Mouse (Mus musculus) thymus, adult 2 months (tissue): ENCODE results near the gene Fer. TPM values are rescaled to one million over a fixed set of nuclear protein-coding genes. Genes with fewer than 3 reads are reported as not detected.

Experiments
- DNase-seq: peaks from one replicate; pipeline ENCODE4 v3.0.0; 2021
- H3K27ac ChIP-seq: fragments of 200-500 bp; 2 replicates; pipeline ENCODE4 v1.5.1; 2012; ENCODE audit warnings: low read length, control low read depth; ENCODE audit not compliant: control insufficient read depth, insufficient read depth
- H3K27me3 ChIP-seq: fragments of 200-500 bp; 2 replicates; pipeline ENCODE4 v1.6.1; 2012; ENCODE audit warnings: mild to moderate bottlenecking, low read length, moderate library complexity, mixed read lengths; ENCODE audit not compliant: control insufficient read depth, insufficient read depth
- H3K36me3 ChIP-seq: fragments of 200-500 bp; 2 replicates; pipeline ENCODE4 v1.6.1; 2012; ENCODE audit warnings: mild to moderate bottlenecking, low read length, moderate library complexity; ENCODE audit not compliant: control insufficient read depth, insufficient read depth
- H3K4me1 ChIP-seq: fragments of 200-500 bp; replicated peaks from 2 replicates; pipeline ENCODE4 v1.6.1; 2012; ENCODE audit warnings: low read length; ENCODE audit not compliant: control insufficient read depth, insufficient read depth
- H3K4me3 ChIP-seq: fragments of 200-500 bp; 2 replicates; pipeline ENCODE4 v1.5.1; 2012; ENCODE audit warnings: mild to moderate bottlenecking, low read length, control low read depth, moderate library complexity; ENCODE audit not compliant: control insufficient read depth, insufficient read depth
- CTCF ChIP-seq: fragments of 200-500 bp; IDR thresholded peaks from 2 replicates; pipeline ENCODE4 v1.5.1; 2012; ENCODE audit warnings: mild to moderate bottlenecking, control low read depth, low read length, moderate library complexity, borderline replicate concordance; ENCODE audit not compliant: control insufficient read depth, poor library complexity, insufficient read depth; ENCODE audit errors: extremely low read depth
- POLR2A ChIP-seq: fragments of 200-500 bp; IDR thresholded peaks from 2 replicates; pipeline ENCODE4 v1.6.1; 2012; ENCODE audit warnings: mild to moderate bottlenecking, low read length, control low read depth, moderate library complexity; ENCODE audit not compliant: control insufficient read depth, poor library complexity, insufficient read depth; ENCODE audit errors: extremely low read depth
- WGBS: fragments of 180-500 bp; shearing (Covaris S2); methylation state at CpG from one replicate; pipeline ENCODE4 v1.1.7; 2018; 5-methylcytosine and 5-hydroxymethylcytosine counted together
- polyA plus RNA-seq: library from polyadenylated mRNA; depleted of rRNA; stranded (reverse); fragments of >200 nt; gene quantifications from 2 replicates; pipeline ENCODE4 v1.2.3, GENCODE M21; 2012

Gene Fer
- polyA plus RNA-seq, 1 experiment, result 0.69 TPM

GRCm38 (mm10) chr17:64138036-64138717, 275.3 kb downstream of the Fer start:
- H3K27ac ChIP-seq, result no peak overlapping the region
- H3K27me3 ChIP-seq, result no peaks in the 10 kb centered on the region
- DNase-seq, result no peak
- H3K4me1 ChIP-seq, result no peaks in the 10 kb centered on the region
- H3K4me3 ChIP-seq, result no peak overlapping the region
- 95% methylated on average over 8 of the region's 8 CpGs for WGBS
- no peak for TF ChIP-seq CTCF
- no peak for TF ChIP-seq POLR2A
- H3K36me3 ChIP-seq, result no peaks in the 10 kb centered on the region

- DNase-seq, result no peak
Observed at GRCm38 (mm10) chr17:64139231-64139915, 276.5 kb downstream of the Fer start.

GRCm38 (mm10) chr17:64140063-64140850, 277.4 kb downstream of the Fer start:
- Histone ChIP-seq H3K4me1 (no peaks in the 10 kb centered on the region), H3K4me3 (no peak overlapping the region), H3K27me3 (no peaks in the 10 kb centered on the region), H3K36me3 (no peaks in the 10 kb centered on the region), H3K27ac (no peak overlapping the region)
- 96% methylated on average over 18 of the region's 18 CpGs for WGBS
- no peak for DNase-seq
- TF ChIP-seq POLR2A (no peak), CTCF (no peak)

More at GRCm38 (mm10) chr17:64139231-64139915, 276.5 kb downstream of the Fer start:
- WGBS, result 95% methylated on average over 11 of the region's 11 CpGs
- no peak overlapping the region for H3K4me3 ChIP-seq
- no peaks in the 10 kb centered on the region for H3K27me3 ChIP-seq
- no peak overlapping the region for H3K27ac ChIP-seq
- H3K4me1 ChIP-seq, result no peaks in the 10 kb centered on the region
- H3K36me3 ChIP-seq, result no peaks in the 10 kb centered on the region
- TF ChIP-seq POLR2A (no peak), CTCF (no peak)

- H3K36me3 ChIP-seq, result no peaks in the 10 kb centered on the region
- no peaks in the 10 kb centered on the region for H3K4me1 ChIP-seq
- H3K4me3 ChIP-seq, result no peak overlapping the region
- TF ChIP-seq CTCF (no peak), POLR2A (no peak)
- WGBS, result 94% methylated on average over 9 of the region's 9 CpGs
- no peaks in the 10 kb centered on the region for H3K27me3 ChIP-seq
- H3K27ac ChIP-seq, result no peak overlapping the region
- no peak for DNase-seq
Observed at GRCm38 (mm10) chr17:64141856-64142255, 279.0 kb downstream of the Fer start.

- no peaks in the 10 kb centered on the region for H3K27me3 ChIP-seq
- H3K4me3 ChIP-seq, result no peak overlapping the region
- no peak overlapping the region for H3K27ac ChIP-seq
- H3K36me3 ChIP-seq, result no peaks in the 10 kb centered on the region
- DNase-seq, result no peak
- TF ChIP-seq CTCF, result no peak
- no peak for TF ChIP-seq POLR2A
- H3K4me1 ChIP-seq, result no peaks in the 10 kb centered on the region
- WGBS, result 85% methylated on average over 4 of the region's 4 CpGs
Observed at GRCm38 (mm10) chr17:64146409-64146808, 283.5 kb downstream of the Fer start.

- no peak for DNase-seq
- Histone ChIP-seq H3K27ac (no peak overlapping the region), H3K4me3 (no peak overlapping the region), H3K27me3 (no peaks in the 10 kb centered on the region), H3K36me3 (no peaks in the 10 kb centered on the region), H3K4me1 (no peaks in the 10 kb centered on the region)
- WGBS, result 100% methylated on average over 1 of the region's 1 CpGs
- TF ChIP-seq POLR2A (no peak), CTCF (no peak)
Observed at GRCm38 (mm10) chr17:64150717-64151116, 287.9 kb downstream of the Fer start.

GRCm38 (mm10) chr17:64167731-64168130, 304.9 kb downstream of the Fer start:
- Histone ChIP-seq H3K4me1 (no peaks in the 10 kb centered on the region), H3K27me3 (no peaks in the 10 kb centered on the region), H3K27ac (no peak overlapping the region), H3K36me3 (no peaks in the 10 kb centered on the region), H3K4me3 (no peak overlapping the region)
- TF ChIP-seq POLR2A (no peak), CTCF (no peak)
- 97% methylated on average over 5 of the region's 5 CpGs for WGBS
- DNase-seq, result no peak
